Mouse (Mus musculus): ENCODE results near the gene Mief1.

GRCm38 (mm10) chr15:80277625-80278024, 43.8 kb downstream of the Mief1 start:
- TF ChIP-seq GATA1 (IDR thresholded peaks at IDR 0.05; ENCODE audit: borderline replicate concordance, low read length) (no peak), FLI1 (IDR thresholded peaks at IDR 0.05; ENCODE audit: low read length) (no peak)
